Mouse (Mus musculus) brain, embryonic 14.5 days (tissue): ENCODE results near the gene Hdac4. TPM values are rescaled to one million over a fixed set of nuclear protein-coding genes. Genes with fewer than 3 reads are reported as not detected.

Experiments used
- DNase-seq: peaks from one replicate; pipeline ENCODE4 v3.0.0-alpha.2; 2011; ENCODE audit warnings: low read depth
- CTCF ChIP-seq: fragments of 200-500 bp; IDR thresholded peaks from 2 replicates; pipeline ENCODE4 v1.5.1; 2012; ENCODE audit warnings: inconsistent platforms, mild to moderate bottlenecking, moderate library complexity, borderline replicate concordance; ENCODE audit not compliant: insufficient read depth, insufficient read length; ENCODE audit errors: extremely low read depth
- POLR2A ChIP-seq: fragments of 200-500 bp; IDR thresholded peaks from 2 replicates; pipeline ENCODE4 v1.6.1; 2012; ENCODE audit warnings: mild to moderate bottlenecking, inconsistent platforms, borderline replicate concordance; ENCODE audit not compliant: poor library complexity, insufficient read depth, insufficient read length, severe bottlenecking; ENCODE audit errors: extremely low read depth
- polyA plus RNA-seq: library from polyadenylated mRNA; depleted of rRNA; stranded (reverse); fragments of >200 nt; gene quantifications from 2 replicates; pipeline ENCODE4 v1.2.3, GENCODE M21; 2012; rRNA removed

Gene Hdac4
- 17.4 and 21.8 TPM in 2 replicates for polyA plus RNA-seq

GRCm38 (mm10) chr1:92195360-92196149, at the start of gene Hdac4:
Gene Hdac4 (minus strand): TSS chr1:92195699.
- DNase-seq, result peak; percentile 90
- TF ChIP-seq CTCF, result no peak
- no peak for TF ChIP-seq POLR2A

GRCm38 (mm10) chr1:92243549-92243948, 48.0 kb upstream of the Hdac4 start:
- no peak for TF ChIP-seq POLR2A
- no peak for TF ChIP-seq CTCF
- DNase-seq, result peak; percentile 74

GRCm38 (mm10) chr1:92240072-92240471, 44.6 kb upstream of the Hdac4 start:
- no peak for TF ChIP-seq CTCF
- no peak for TF ChIP-seq POLR2A
- peak; percentile 63 for DNase-seq

GRCm38 (mm10) chr1:92235600-92235999, 40.1 kb upstream of the Hdac4 start:
- no peak for TF ChIP-seq POLR2A
- TF ChIP-seq CTCF, result no peak

GRCm38 (mm10) chr1:92225297-92225696, 29.8 kb upstream of the Hdac4 start:
- no peak for DNase-seq
- TF ChIP-seq CTCF (no peak), POLR2A (no peak)

More at GRCm38 (mm10) chr1:92235600-92235999, 40.1 kb upstream of the Hdac4 start:
- no peak for DNase-seq

GRCm38 (mm10) chr1:92223956-92224891, 28.7 kb upstream of the Hdac4 start:
- TF ChIP-seq POLR2A, result no peak
- no peak for TF ChIP-seq CTCF
- DNase-seq, result peak; percentile 94

GRCm38 (mm10) chr1:92216710-92217109, 21.2 kb upstream of the Hdac4 start:
- no peak for TF ChIP-seq CTCF
- TF ChIP-seq POLR2A, result no peak

GRCm38 (mm10) chr1:92215996-92216630, 20.6 kb upstream of the Hdac4 start:
- TF ChIP-seq POLR2A, result no peak
- no peak for TF ChIP-seq CTCF
- peak; percentile 76 for DNase-seq

More at GRCm38 (mm10) chr1:92216710-92217109, 21.2 kb upstream of the Hdac4 start:
- DNase-seq, result no peak

- no peak for DNase-seq
- no peak for TF ChIP-seq CTCF
- TF ChIP-seq POLR2A, result no peak
Measured at GRCm38 (mm10) chr1:92215131-92215638, 19.7 kb upstream of the Hdac4 start.

GRCm38 (mm10) chr1:92212003-92212750, 16.7 kb upstream of the Hdac4 start:
- peak; percentile 81 for DNase-seq
- TF ChIP-seq POLR2A (no peak), CTCF (no peak)
